Mouse (Mus musculus) left cerebral cortex, postnatal 14 days (tissue): Measurements from ENCODE around the gene Vps37d. TPM values are rescaled to one million over a fixed set of nuclear protein-coding genes. Genes with fewer than 3 reads are reported as not detected.
A peak's percentile ranks its signal among the peaks of the same experiment; 100 is the strongest.

ENCODE experiments used
- DNase-seq, 2 experiments: peaks; one replicate each; pipeline ENCODE4 v3.0.0; 2021 to 2022; ENCODE audit warnings: low spot score in 2 of 2, mixed read lengths in 1 of 2
- intact Hi-C: fragments of 180-260 bp; cut with DNase I; formaldehyde crosslinking; loops from one replicate; pipeline ENCODE4 v1.15.1; 2025
- long read RNA-seq, 2 experiments: library from polyadenylated mRNA; stranded (forward); transcript quantifications; one replicate each; pipeline ENCODE4 v2.0.0; 2021
- total RNA-seq, 2 experiments: library from RNA; stranded (reverse); gene quantifications; 2 replicates each; pipeline ENCODE4 v1.2.3; 2021

The Vps37d gene
- total RNA-seq: 10 to 100 TPM; 23.6 to 30.9 TPM
- long read RNA-seq, experiment 1, transcript Vps37d-201 (4 exons, 1,544 nt): major isoform, 19 of 24 reads
- long read RNA-seq, experiment 1, partial matches to known transcripts: 0 of 24 reads
- long read RNA-seq, experiment 1, other reads (novel, unspliced or antisense): 4 of 24 reads
- long read RNA-seq, experiment 2, transcript Vps37d-201 (4 exons, 1,544 nt): major isoform, 14 of 22 reads
- long read RNA-seq, experiment 2, partial matches to known transcripts: 1 of 22 reads
- long read RNA-seq, experiment 2, other reads (novel, unspliced or antisense): 6 of 22 reads

GRCm38 (mm10) chr5:135077564-135078481, at the start of gene Vps37d:
Gene Vps37d (minus strand): TSS chr5:135078266.
- DNase-seq: peak; percentile 88 to 96
- intact Hi-C loops: loop anchor here (2.0 kb wide), 1 partner anchor 61 kb away; no protein-coding TSS in a partner anchor

DNA sequence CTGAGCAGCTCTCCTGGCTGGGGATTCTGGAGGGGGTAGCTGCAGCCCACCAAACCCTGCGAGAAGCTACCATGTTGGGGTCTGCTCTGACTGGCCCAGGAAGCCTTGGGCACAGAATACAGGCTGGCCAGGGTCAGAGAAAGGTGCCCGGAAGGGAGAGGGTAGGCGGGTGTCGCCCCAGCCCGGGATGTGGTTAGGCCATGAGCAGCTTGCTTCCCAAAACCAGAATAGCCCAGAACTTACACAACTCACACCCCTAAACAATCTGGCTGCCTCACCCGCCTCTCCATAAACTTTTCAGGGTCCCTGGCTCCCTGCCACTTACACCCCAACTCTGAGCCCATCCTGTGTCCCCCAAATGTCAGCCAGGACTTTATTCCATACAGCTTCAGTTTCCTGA, 49.6 kb upstream of the Vps37d start:
- intact Hi-C loops: no loop called here
- no peak for DNase-seq

GRCm38 (mm10) chr5:135126121-135126520, 48.1 kb upstream of the Vps37d start:
- DNase-seq: peak in 1 of 2 experiments; percentile 34
- intact Hi-C loops: no loop called here

DNA sequence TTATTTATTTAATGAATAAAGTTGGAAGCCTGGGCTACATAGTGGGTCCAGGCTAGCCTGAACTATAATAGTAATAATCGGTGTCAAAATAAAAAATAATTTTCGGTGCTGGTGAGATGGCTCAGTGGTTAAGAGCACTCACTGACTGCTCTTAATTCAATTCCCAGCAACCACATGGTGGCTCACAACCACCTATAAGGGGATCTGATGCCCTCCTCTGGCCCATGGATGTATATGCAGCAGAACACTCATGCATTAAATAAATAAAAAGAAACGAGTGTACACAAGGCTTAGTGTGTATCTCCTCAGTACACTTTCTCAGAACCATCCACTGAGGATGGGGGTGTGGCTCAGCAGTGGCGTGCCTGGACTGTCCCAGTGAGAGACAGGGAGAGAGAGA, 42.7 kb upstream of the Vps37d start:
- intact Hi-C loops: no loop called here
- DNase-seq: no peak

GRCm38 (mm10) chr5:135118589-135119081, 40.6 kb upstream of the Vps37d start:
- intact Hi-C loops: loop anchor here (2.0 kb wide), 1 partner anchor 72 kb away; no protein-coding TSS in a partner anchor
- DNase-seq: peak; percentile 47 to 49

- no peak for DNase-seq
- intact Hi-C loops: no loop called here
Measured at GRCm38 (mm10) chr5:135115241-135115640, 37.2 kb upstream of the Vps37d start.

GRCm38 (mm10) chr5:135113782-135114181, 35.7 kb upstream of the Vps37d start:
- no peak for DNase-seq
- intact Hi-C loops: no loop called here

DNA sequence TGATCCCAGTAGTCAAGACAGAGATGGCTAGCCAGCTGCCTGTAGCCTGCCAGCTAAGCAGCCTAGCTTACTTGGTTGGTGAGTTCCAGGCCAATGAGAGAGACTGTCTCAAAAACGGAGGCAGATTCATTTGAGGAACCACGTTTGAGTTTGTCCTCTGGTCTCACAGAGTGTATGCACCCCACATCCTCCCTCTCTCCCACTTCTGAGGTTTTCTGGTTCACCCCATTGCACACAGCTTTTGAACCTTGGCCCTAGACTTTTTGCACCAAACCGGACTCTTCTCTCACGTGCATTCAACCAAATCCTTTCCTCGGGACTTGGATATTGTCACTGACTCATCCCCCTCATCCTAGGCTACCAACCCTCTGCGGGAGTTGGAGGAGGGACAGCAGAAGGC, 31.9 kb upstream of the Vps37d start:
- intact Hi-C loops: no loop called here
- DNase-seq: no peak

GRCm38 (mm10) chr5:135109426-135109825, 31.4 kb upstream of the Vps37d start:
- intact Hi-C loops: no loop called here
- no peak for DNase-seq

GRCm38 (mm10) chr5:135109017-135109416, 31.0 kb upstream of the Vps37d start:
- intact Hi-C loops: no loop called here
- no peak for DNase-seq

DNA sequence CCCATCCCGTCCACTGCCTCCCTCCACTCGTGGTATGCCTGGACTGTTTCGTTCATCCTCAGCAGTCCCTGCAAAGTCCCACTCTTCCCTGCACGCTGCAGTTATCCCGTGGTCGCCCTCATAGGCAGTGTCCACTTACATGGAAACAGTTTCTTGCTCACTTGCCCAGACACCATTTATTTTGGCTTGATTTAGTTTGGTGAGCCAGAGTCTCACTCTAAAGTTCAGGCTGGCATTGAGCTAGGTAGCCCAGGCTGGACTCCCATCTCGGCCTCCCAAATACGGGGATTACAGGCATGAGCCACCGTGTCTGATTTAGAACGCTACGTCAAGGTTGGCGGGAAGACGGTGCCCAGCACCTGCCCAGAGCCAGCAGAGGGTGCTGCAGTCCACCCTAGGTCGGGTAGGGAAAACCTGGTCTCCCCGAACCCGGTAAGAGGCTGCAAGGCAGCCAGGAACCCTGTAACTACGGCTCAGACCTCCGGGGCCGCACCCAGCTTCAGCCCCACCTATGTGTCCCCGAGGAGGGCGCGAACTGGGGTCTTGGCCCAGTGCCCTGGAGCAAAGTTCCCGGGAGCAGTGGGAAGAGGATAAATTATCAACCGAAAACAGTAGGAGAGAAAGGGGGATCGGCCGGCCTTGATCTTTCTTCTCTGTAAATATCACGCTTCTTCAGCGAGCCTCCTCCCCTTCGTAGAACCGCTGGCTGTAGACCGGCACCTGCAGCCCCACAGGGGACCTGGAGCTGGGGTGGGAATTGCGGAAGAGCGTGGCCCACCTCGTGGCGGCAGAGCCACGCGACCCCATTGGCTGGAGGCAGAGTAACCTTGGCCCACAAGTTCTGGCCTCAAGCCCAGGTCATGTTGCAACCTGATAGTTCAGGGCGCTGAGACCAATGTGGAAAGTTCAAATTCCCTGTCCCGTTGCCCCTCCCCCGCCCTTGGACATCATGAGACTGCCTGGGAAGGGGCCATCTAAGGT, 29.7 kb upstream of the Vps37d start:
- peak; percentile 12 to 15 for DNase-seq
- intact Hi-C loops: no loop called here

- DNase-seq: peak; percentile 63 to 87
- intact Hi-C loops: no loop called here
Measured at GRCm38 (mm10) chr5:135106758-135107256, 28.7 kb upstream of the Vps37d start.

DNA sequence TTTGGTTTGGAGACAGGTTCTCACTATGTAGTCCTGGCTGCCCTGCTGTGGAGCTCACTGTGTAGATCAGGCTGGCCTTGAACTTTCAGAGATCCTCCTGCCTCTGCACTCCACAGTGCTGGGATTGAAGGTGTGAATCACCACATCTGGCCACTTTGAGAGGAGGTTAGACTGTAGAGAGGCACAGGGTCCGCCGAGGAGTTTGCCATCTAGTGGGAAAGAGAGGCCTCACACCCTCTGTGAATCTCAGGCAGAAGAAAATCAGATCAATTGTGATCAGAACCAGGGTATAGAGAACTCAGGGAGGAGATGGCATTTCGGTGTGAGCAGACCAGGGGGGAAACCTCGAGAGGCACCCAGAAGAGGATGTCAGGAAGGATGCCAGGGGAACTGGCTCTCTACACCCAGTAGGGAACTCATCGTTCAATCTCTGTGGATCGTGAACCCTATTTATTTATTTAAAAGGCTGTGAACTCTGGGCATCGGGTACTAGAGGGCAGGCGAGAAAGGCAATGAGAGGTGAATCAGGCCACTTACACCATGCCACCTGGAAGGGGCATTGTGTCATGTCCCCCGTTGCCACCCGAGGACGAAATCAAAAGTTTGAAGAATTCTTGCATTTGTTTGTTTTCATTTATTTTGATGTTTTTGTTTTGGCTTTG, 26.1 kb upstream of the Vps37d start:
- DNase-seq: peak in 1 of 2 experiments; percentile 10
- intact Hi-C loops: no loop called here

DNA sequence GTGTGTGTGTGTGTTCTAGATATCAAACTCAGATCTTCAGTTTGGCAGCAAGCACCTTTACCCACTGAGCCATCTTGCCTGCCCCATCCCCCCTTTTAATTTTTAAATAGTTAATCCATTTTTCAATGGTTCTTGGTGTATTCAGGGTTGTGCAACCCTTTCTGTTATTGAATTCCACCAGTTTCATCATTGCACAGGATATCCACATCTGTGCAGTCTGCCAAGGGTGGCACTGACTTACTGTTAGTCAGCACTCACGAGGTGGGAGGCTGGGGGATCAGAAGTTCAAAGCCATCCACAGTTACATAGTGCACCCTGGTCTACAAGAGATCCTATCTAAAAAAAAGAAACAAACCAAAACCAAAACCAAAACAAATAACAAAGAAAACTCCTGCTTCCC, 22.9 kb upstream of the Vps37d start:
- no peak for DNase-seq
- intact Hi-C loops: no loop called here

GRCm38 (mm10) chr5:135089653-135090052, 11.6 kb upstream of the Vps37d start, which contains the start of gene Mlxipl:
Gene Mlxipl (plus strand): TSS chr5:135089890.
- no peak for DNase-seq
- intact Hi-C loops: no loop called here

- intact Hi-C loops: no loop called here
- no peak for DNase-seq
Measured at GRCm38 (mm10) chr5:135086871-135087270, 8.8 kb upstream of the Vps37d start.

- intact Hi-C loops: no loop called here
Measured at GRCm38 (mm10) chr5:135080539-135080938, 2.5 kb upstream of the Vps37d start.

GRCm38 (mm10) chr5:135079578-135079977, 1.5 kb upstream of the Vps37d start:
- intact Hi-C loops: no loop called here
- DNase-seq: no peak

More at GRCm38 (mm10) chr5:135080539-135080938, 2.5 kb upstream of the Vps37d start:
- no peak for DNase-seq
